7 mouse cellular contexts compared by ENCODE assay signal in genomic region chr12:54203656-54204045, GRCm38 (mm10). TPM values are rescaled to one million over a fixed set of nuclear protein-coding genes. Genes with fewer than 3 reads are reported as not detected.
DNase-seq lines count a peak whose midpoint lies in the region; ATAC-seq lines count a peak whose summit lies in the region.

Gene Egln3 (minus strand): TSS chr12:54203860.

- 0% methylated on average over 25 of the region's 25 CpGs for WGBS in embryonic facial prominence, embryonic 11.5 days
- 1% methylated on average over 25 of the region's 25 CpGs for WGBS in limb, embryonic 13.5 days
- WGBS in midbrain, embryonic 14.5 days: under 1% methylated on average over 25 of the region's 25 CpGs

- no peaks in the 10 kb centered on the region for H3K9me3 ChIP-seq in embryonic facial prominence, embryonic 11.5 days (replicated peaks; ENCODE audit: control insufficient read depth, low read length)
- H3K9me3 ChIP-seq in limb, embryonic 13.5 days: no peaks in the 10 kb centered on the region
- no peaks in the 10 kb centered on the region for H3K9me3 ChIP-seq in midbrain, embryonic 14.5 days (ENCODE audit: control insufficient read depth, low read length)

- peaks cover 2% of the 10 kb centered on the region; the same call in 1 of the 2 replicates for H3K4me1 ChIP-seq in embryonic facial prominence, embryonic 11.5 days (ENCODE audit: control insufficient read depth, insufficient read depth, low read length)
- peaks cover 19% of the 10 kb centered on the region for H3K4me1 ChIP-seq in limb, embryonic 13.5 days
- H3K4me1 ChIP-seq in midbrain, embryonic 14.5 days (ENCODE audit: control insufficient read depth, insufficient read depth, low read length): 0 out of 2 replicates have a peak, but pooled peaks cover 2% of the 10 kb centered on the region

- no peaks in the 10 kb centered on the region for H3K36me3 ChIP-seq in embryonic facial prominence, embryonic 11.5 days (replicated peaks; ENCODE audit: control insufficient read depth, insufficient read depth, low read depth, low read length)
- no peaks in the 10 kb centered on the region for H3K36me3 ChIP-seq in limb, embryonic 13.5 days
- H3K36me3 ChIP-seq in midbrain, embryonic 14.5 days (ENCODE audit: control insufficient read depth, insufficient read depth, low read length): no peaks in the 10 kb centered on the region

- peak within 1 kb of the TSS; percentile 49 for H3K4me3 ChIP-seq in embryonic facial prominence, embryonic 11.5 days (ENCODE audit: low read depth, low read length)
- H3K4me3 ChIP-seq in limb, embryonic 13.5 days: peak within 1 kb of the TSS; percentile 64
- peak within 1 kb of the TSS; percentile 52 for H3K4me3 ChIP-seq in midbrain, embryonic 14.5 days (replicated peaks; ENCODE audit: low read depth, low read length)

- peak; percentile 93 for DNase-seq in adrenal gland, postnatal 14 days
- DNase-seq in embryonic facial prominence, embryonic 11.5 days (ENCODE audit: low spot score): peak; percentile 88
- DNase-seq in heart, adult 8-10 months (ENCODE audit: low spot score): peak; percentile 90
- DNase-seq in kidney, adult 8-10 months: peak; percentile 90 to 93
- peak; percentile 82 for DNase-seq in midbrain, embryonic 14.5 days
- peak; percentile 42 for DNase-seq in spleen, adult 12 weeks (ENCODE audit: low spot score)

- peak; percentile 78 for ATAC-seq in embryonic facial prominence, embryonic 11.5 days (replicated peaks; ENCODE audit: insufficient number of reproducible peaks, low FRiP score, low TSS enrichment, low read depth)
- ATAC-seq in limb, embryonic 13.5 days (ENCODE audit: low FRiP score, low read depth): peak; percentile 82
- ATAC-seq in midbrain, embryonic 14.5 days (ENCODE audit: low FRiP score, low TSS enrichment): peak; percentile 75

- no peak within 1 kb of the TSS for H3K27ac ChIP-seq in embryonic facial prominence, embryonic 11.5 days (replicated peaks; ENCODE audit: low read depth, low read length)
- no peak within 1 kb of the TSS for H3K27ac ChIP-seq in limb, embryonic 13.5 days
- no peak within 1 kb of the TSS for H3K27ac ChIP-seq in midbrain, embryonic 14.5 days (replicated peaks; ENCODE audit: low read depth, low read length)

- H3K9ac ChIP-seq in embryonic facial prominence, embryonic 11.5 days (replicated peaks; ENCODE audit: low read length): peak within 1 kb of the TSS; percentile 52
- H3K9ac ChIP-seq in limb, embryonic 13.5 days: peak within 1 kb of the TSS; percentile 77
- peak within 1 kb of the TSS; percentile 65 for H3K9ac ChIP-seq in midbrain, embryonic 14.5 days (replicated peaks; ENCODE audit: low read length)

- H3K4me2 ChIP-seq in embryonic facial prominence, embryonic 11.5 days (ENCODE audit: low read depth, low read length): peak within 1 kb of the TSS; percentile 99
- H3K4me2 ChIP-seq in limb, embryonic 13.5 days (replicated peaks): peak within 1 kb of the TSS; percentile 99
- peak within 1 kb of the TSS; percentile 100 for H3K4me2 ChIP-seq in midbrain, embryonic 14.5 days (ENCODE audit: low read length)

- H3K27me3 ChIP-seq in embryonic facial prominence, embryonic 11.5 days (ENCODE audit: control insufficient read depth, insufficient read depth, low read length): no peaks in the 10 kb centered on the region
- peaks cover 32% of the 10 kb centered on the region for H3K27me3 ChIP-seq in limb, embryonic 13.5 days
- peaks cover 23% of the 10 kb centered on the region for H3K27me3 ChIP-seq in midbrain, embryonic 14.5 days (ENCODE audit: control insufficient read depth, insufficient read depth, low read length)

RNA-seq across cellular contexts. Expression of gene Egln3, which starts in this region (rescaled TPM):
- 3.0 and 6.6 TPM in 2 replicates for total RNA-seq in adrenal gland, postnatal 14 days (2021)
- polyA plus RNA-seq in embryonic facial prominence, embryonic 11.5 days (2014; fragmentation: Nextera tagmentation; extraction: Ambion mirVana): 5.8 TPM in 2 replicates
- 100 to 1,000 TPM in 2 of 4 experiments, 10 to 100 TPM in 2; 67.8 to 139 (median 92.1) TPM for total RNA-seq in heart, adult 8-10 months (2022)
- 3.9 and 5.4 TPM in 2 replicates for polyA plus RNA-seq in limb, embryonic 13.5 days (2015; fragmentation: Nextera tagmentation; extraction: Ambion mirVana)
- polyA plus RNA-seq in midbrain, embryonic 14.5 days (2014; fragmentation: Nextera tagmentation; extraction: Ambion mirVana): 5.6 and 5.9 TPM in 2 replicates

Comparison
In these comparisons a context has a peak if more than half of its experiments do, and no peak if none do; other contexts are left out.
1. DNase-seq: peak in every context shown above with its lines; median percentile 93 in adrenal gland, postnatal 14 days; 92 in kidney, adult 8-10 months; 90 in heart, adult 8-10 months; 88 in embryonic facial prominence, embryonic 11.5 days; 82 in midbrain, embryonic 14.5 days; 42 in spleen, adult 12 weeks.